Mouse (Mus musculus): ENCODE results near the gene Map3k7cl.

Gene Map3k7cl

DNA sequence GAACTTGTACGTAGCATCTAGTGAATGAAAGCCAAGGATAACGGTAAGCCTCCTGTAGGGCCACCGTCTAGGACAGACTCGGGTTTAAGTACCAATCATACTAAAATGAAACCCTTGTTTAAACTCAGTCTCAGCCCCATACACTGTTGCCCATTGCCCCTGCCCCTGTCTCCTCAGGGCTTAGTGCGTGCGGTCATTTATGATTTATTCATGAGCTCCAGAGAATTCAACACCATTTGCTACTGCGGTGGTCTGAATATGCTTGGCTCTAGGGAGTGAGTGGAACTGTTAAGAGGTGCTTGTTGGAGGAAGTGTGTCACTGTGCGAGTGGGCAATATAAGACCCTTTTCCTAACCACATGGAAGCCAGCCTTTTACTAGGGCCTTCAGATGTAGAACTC is 34.7 kb downstream of the Map3k7cl start:
- no peak for DNase-seq

DNA sequence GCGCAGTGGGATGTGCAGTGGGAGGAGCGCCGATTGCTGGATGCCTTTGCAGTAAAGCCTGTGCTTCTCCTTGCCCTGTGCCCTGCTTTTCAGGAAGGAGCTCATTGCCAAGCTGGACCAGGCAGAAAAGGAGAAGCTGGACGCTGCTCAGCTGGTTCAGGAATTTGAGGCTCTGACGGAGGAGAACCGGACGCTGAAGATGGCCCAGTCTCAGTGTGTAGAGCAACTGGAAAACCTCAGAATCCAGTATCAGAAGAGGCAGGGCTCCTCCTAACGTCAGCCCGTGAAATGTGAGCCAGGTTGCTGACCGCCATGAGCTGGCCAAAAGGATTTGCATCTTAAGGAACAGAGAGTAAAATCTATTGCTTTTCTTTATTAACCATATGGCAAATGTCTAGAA is 41.0 kb downstream of the Map3k7cl start:
- DNase-seq, result no peak

DNA sequence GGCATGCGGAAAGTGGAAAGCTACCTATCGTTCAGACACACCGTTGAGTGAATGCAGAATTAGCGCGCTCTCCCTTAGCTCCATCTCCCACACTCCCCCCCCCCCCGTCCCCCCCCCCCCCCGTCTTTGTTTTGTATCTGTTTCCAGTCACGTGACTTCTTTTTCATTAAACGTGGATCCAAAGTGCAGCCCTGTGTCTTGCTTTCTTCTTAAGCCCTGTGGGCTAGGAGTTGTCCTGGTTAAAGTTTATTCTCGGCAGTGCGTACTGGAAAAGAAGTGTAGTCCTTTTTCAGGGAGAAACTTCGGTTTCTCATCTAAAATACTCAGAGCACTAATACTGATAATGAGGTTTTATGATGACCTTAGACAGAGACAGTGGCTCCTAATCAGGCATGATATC is 42.0 kb downstream of the Map3k7cl start:
- DNase-seq, result no peak

- DNase-seq, result no peak
Measured at GRCm38 (mm10) chr16:87602717-87603526, 49.8 kb downstream of the Map3k7cl start.

DNA sequence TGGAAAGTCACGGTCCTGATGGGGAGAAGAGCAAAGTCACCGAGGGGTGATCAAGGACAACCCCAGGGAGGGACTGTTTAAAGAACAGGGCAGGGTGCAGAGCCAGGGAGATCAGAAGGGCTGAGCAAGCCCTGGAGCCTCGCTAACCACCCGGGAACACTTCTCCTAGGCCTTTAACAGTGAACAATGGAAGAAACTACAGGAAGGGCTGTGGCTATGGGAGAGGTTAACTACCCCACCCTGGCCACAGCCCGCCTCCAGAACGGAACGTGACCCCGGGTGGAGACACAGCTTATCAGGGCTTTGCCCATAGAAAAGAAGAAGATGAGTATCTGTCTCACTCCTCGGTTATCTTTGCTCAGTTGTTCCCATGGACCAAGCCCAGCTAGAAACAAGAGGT is 50.9 kb downstream of the Map3k7cl start:
- DNase-seq, result no peak

GRCm38 (mm10) chr16:87604883-87605282 is 51.8 kb downstream of the Map3k7cl start:
- no peak for DNase-seq

GRCm38 (mm10) chr16:87607383-87607782 is 54.3 kb downstream of the Map3k7cl start:
- no peak for DNase-seq

GRCm38 (mm10) chr16:87607959-87608358 is 54.8 kb downstream of the Map3k7cl start:
- no peak for DNase-seq

DNA sequence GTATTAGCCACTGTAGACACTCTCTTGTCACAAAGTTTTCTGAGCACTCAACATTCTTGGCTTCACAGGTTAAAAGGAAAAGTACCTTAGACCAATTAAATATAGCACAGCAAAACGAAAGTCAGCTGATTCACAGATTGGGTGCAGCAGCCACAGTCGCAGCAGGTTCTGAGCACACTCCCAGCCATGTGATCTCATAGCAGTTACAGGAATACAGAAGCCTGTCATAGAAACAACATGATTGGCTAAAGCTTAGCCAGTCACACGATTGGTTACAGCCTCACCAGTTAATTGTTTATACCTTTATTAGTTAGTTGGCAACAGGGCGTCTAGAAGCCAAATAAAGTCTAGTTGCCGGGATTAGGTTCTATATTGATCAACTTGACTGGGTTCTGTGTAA is 57.0 kb downstream of the Map3k7cl start:
- DNase-seq, result no peak

GRCm38 (mm10) chr16:87610556-87611295 is 57.6 kb downstream of the Map3k7cl start:
- DNase-seq, result no peak

GRCm38 (mm10) chr16:87611420-87611819 is 58.3 kb downstream of the Map3k7cl start:
- no peak for DNase-seq

DNA sequence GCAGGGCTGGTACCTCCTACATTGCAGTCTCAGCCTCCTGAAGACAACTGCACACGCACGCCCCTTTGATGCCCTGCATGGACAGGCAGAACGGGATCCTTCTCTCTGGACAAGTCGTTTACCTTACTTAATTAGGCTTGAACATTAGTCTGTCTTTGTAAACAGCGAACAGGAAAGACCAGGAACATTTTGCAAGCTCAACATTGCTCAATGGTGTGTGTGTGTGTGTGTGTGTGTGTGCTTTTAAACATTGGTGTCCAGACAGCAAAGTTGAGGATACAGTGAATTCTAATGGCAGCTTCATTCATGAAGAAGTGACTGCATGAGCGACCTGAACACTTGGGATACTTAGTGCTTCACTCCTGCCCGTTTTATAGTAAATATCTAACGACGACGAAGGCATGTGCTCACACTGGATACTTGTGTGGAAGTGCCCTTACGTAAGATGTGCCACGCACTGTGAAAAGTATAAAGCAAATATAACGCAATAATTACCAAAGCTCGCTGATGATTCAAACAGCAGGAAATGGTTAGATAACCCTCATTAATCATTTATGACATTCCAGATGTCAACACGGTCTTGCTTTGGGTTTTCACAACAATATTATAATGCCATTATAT is 59.2 kb downstream of the Map3k7cl start:
- DNase-seq, result no peak

DNA sequence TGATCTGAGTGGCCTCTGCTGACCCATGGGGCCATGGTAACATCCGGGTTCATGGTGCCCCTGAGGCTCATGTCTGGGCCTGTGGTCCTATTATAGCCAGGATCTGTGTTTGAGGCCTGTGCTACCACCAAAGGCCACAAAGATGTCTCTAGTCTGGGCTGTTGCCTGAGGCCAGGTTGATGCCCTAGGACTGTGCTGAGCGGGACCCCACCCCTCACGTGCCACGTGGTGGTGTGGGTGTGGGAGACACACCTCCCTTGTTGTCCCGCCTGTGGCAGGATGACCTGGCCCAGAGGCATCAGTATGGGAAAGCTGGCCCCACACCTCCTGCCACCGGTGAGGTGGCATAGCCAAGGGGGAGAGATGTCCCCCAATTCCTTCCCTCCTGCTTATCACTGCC is 64.2 kb downstream of the Map3k7cl start:
- DNase-seq, result no peak

- DNase-seq, result no peak
Measured at GRCm38 (mm10) chr16:87621246-87621645, 68.1 kb downstream of the Map3k7cl start.

GRCm38 (mm10) chr16:87623881-87624280 is 70.8 kb downstream of the Map3k7cl start:
- no peak for DNase-seq

DNA sequence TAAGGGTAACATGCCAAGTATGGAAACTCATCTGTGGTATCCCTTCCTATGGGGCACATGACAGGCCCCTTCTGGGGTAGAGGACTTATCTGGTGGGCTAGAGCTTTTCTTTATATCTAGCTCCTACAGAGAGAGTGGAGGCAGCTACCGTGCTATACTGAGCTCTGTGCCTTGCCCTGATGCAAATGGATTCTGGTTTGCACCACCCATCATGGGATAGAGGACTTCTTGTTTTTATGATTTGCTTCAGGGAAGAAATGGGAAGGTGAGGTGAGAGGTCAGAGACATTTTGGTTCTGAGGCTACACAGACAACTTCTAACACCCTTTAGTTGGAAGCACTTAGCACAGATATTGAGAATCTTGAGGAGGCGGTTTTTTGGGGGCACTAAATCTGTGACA is 71.8 kb downstream of the Map3k7cl start:
- DNase-seq, result no peak

GRCm38 (mm10) chr16:87625341-87625740 is 72.2 kb downstream of the Map3k7cl start:
- no peak for DNase-seq

- no peak for DNase-seq
Measured at GRCm38 (mm10) chr16:87625816-87626215, 72.7 kb downstream of the Map3k7cl start.

GRCm38 (mm10) chr16:87626696-87627095 is 73.6 kb downstream of the Map3k7cl start:
- no peak for DNase-seq

DNA sequence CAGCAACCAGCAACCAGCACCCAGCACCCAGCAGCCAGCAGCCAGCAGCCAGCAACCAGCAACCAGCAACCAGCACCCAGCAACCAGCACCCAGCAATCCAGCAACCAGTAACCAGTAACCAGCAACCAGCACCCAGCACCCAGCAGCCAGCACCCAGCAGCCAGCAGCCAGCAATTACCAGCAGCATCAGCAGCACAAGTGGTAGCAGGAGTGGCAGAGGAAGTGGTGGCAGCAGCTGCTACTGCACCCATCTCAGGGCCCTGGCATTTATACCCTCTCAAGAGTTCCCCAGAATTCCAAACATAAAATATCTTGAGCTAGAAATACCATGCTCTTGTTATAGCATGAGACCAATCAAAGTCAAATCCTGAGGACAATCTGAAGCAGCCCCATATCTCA is 81.6 kb downstream of the Map3k7cl start:
- DNase-seq, result no peak

- DNase-seq, result no peak
Measured at GRCm38 (mm10) chr16:87635213-87635755, 82.2 kb downstream of the Map3k7cl start.

- DNase-seq, result no peak
Measured at GRCm38 (mm10) chr16:87635841-87636240, 82.7 kb downstream of the Map3k7cl start.

- DNase-seq, result no peak
Measured at GRCm38 (mm10) chr16:87638098-87638497, 85.0 kb downstream of the Map3k7cl start.

DNA sequence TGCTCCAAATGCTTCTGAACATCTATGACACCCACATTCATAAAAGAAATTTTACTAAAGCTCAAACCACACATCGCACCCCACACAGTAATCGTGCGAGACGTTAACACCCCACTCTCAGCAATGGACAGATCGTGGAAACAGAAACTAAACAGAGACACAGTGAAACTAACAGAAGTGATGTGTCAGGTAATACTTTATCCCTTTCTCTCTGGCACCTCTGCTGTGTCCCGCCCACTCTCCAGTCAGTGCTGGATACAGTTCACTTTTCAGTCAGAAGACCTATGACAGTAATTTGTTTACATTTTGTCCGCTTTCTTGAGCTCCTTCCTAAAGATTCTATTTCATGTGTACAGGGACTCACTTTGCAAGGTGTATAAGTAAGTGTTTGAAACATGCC is 89.1 kb downstream of the Map3k7cl start:
- no peak for DNase-seq

Data from retina, postnatal 1 day (tissue).